Mouse (Mus musculus) ZHBTc4 (cell line): ENCODE data around the gene Adprhl1.

Source experiments
- DNase-seq: peaks from one replicate; pipeline ENCODE4 v3.0.0-alpha.2; 2011; ENCODE audit warnings: low read depth, low spot score

The Adprhl1 gene

GRCm38 (mm10) chr8:13254019-13254418, at the start of gene Adprhl1:
Adprhl1 (minus strand) TSS chr8:13254162.
- peak; percentile 90 for DNase-seq

- no peak for DNase-seq
Observed at GRCm38 (mm10) chr8:13301036-13301435, 47.1 kb upstream of the Adprhl1 start.

- DNase-seq = no peak
Observed at GRCm38 (mm10) chr8:13299571-13299970, 45.6 kb upstream of the Adprhl1 start.

- DNase-seq = no peak
Observed at GRCm38 (mm10) chr8:13293677-13294470, 39.9 kb upstream of the Adprhl1 start.

- DNase-seq = peak; percentile 92
Observed at GRCm38 (mm10) chr8:13292364-13292763, 38.4 kb upstream of the Adprhl1 start.

GRCm38 (mm10) chr8:13288646-13289045, 34.7 kb upstream of the Adprhl1 start:
- DNase-seq = no peak

GRCm38 (mm10) chr8:13287692-13288623, 34.0 kb upstream of the Adprhl1 start, which contains the start of the genes Dcun1d2 and Tmco3:
Dcun1d2 (minus strand) TSS chr8:13288131.
Tmco3 (plus strand) TSS chr8:13288190.
- peak; percentile 98 for DNase-seq

GRCm38 (mm10) chr8:13287304-13287691, 33.3 kb upstream of the Adprhl1 start:
- DNase-seq = peak; percentile 78

- DNase-seq = peak; percentile 67
Observed at GRCm38 (mm10) chr8:13283200-13283599, 29.2 kb upstream of the Adprhl1 start.

- DNase-seq = no peak
Observed at GRCm38 (mm10) chr8:13276941-13277447, 23.0 kb upstream of the Adprhl1 start.

- no peak for DNase-seq
Observed at GRCm38 (mm10) chr8:13272834-13273233, 18.9 kb upstream of the Adprhl1 start.

- DNase-seq = no peak
Observed at GRCm38 (mm10) chr8:13267566-13267965, 13.6 kb upstream of the Adprhl1 start.

- no peak for DNase-seq
Observed at GRCm38 (mm10) chr8:13263376-13263775, 9.4 kb upstream of the Adprhl1 start.

- no peak for DNase-seq
Observed at GRCm38 (mm10) chr8:13253413-13253812, 549 bp downstream of the Adprhl1 start.

GRCm38 (mm10) chr8:13252837-13253236, 1.1 kb downstream of the Adprhl1 start:
- DNase-seq = no peak

- no peak for DNase-seq
Observed at GRCm38 (mm10) chr8:13244343-13244880, 9.6 kb downstream of the Adprhl1 start.

GRCm38 (mm10) chr8:13242985-13243870, 10.7 kb downstream of the Adprhl1 start:
- no peak for DNase-seq

- no peak for DNase-seq
Observed at GRCm38 (mm10) chr8:13240691-13241090, 13.3 kb downstream of the Adprhl1 start.

GRCm38 (mm10) chr8:13240055-13240454, 13.9 kb downstream of the Adprhl1 start:
- DNase-seq = no peak

GRCm38 (mm10) chr8:13234803-13235202, 19.2 kb downstream of the Adprhl1 start:
- DNase-seq = no peak

GRCm38 (mm10) chr8:13230471-13230870, 23.5 kb downstream of the Adprhl1 start:
- no peak for DNase-seq
